Mouse (Mus musculus): ENCODE measurements around the gene Socs4. TPM values are rescaled to one million over a fixed set of nuclear protein-coding genes. Genes with fewer than 3 reads are reported as not detected.

Gene Socs4
- polyA plus RNA-seq, 1 experiment from 2014 or later = 5.8 TPM

DNA sequence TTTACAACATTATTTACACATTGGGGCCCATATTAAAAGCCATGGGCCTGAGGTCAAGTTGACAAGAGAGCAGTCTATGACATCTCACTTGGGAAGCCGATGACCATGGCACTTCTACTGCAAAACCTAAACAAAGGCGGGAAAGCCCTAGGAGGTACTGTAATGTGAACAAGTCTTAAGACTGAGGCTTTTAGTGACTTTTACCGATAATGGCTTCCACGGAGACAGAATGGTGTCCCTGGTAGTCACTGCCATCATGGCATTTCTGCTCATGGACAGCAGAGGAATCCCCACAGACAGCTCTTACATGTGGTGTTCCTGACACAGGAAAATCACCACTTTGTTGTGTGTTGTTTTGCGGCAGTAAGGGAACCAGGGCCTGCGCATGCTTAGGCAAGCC lies 35.7 kb upstream of the Socs4 start:
- Histone ChIP-seq H3K27ac (ENCODE audit: low read depth, low read length) (no peak overlapping the region), H3K36me3 (ENCODE audit: control insufficient read depth, insufficient read depth, low read length) (peaks cover 5% of the 10 kb centered on the region; the same call in 1 of the 2 replicates), H3K4me2 (no peak overlapping the region), H3K4me1 (ENCODE audit: control insufficient read depth, insufficient read depth, low read length) (no peaks in the 10 kb centered on the region), H3K27me3 (ENCODE audit: control insufficient read depth, insufficient read depth, low read length) (no peaks in the 10 kb centered on the region), H3K4me3 (ENCODE audit: low read depth, low read length) (no peak overlapping the region), H3K9me3 (ENCODE audit: control insufficient read depth, low read length) (no peaks in the 10 kb centered on the region), H3K9ac (ENCODE audit: low read length) (no peak overlapping the region)
- ATAC-seq (ENCODE audit: low FRiP score) = no peak
- WGBS = 92% methylated on average over 6 of the region's 6 CpGs
- DNase-seq (ENCODE audit: low spot score, missing footprints) = peak; percentile 61

DNA sequence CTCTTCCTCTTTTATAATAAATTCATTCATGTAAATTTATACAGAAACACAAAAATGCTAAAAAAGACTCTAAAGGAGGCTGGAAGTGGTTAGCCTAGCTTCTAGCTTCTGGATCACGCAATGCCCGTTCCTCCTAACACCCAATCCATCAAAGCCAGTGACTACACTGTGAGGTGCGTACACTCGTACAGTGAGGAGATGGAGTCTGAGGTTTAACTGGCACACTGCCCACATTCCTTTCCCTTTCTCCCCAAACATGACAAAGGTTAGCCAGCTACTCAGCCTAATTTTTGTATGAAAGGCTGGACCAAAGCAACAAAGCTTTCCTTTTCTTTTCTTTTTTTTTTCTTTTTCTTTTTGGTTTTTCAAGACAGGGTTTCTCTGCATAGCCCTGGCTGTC lies 34.0 kb upstream of the Socs4 start:
- H3K9me3 ChIP-seq (ENCODE audit: control insufficient read depth, low read length) = no peaks in the 10 kb centered on the region
- no peaks in the 10 kb centered on the region for H3K27me3 ChIP-seq (ENCODE audit: control insufficient read depth, insufficient read depth, low read length)
- WGBS = 92% methylated on average over 4 of the region's 4 CpGs

DNA sequence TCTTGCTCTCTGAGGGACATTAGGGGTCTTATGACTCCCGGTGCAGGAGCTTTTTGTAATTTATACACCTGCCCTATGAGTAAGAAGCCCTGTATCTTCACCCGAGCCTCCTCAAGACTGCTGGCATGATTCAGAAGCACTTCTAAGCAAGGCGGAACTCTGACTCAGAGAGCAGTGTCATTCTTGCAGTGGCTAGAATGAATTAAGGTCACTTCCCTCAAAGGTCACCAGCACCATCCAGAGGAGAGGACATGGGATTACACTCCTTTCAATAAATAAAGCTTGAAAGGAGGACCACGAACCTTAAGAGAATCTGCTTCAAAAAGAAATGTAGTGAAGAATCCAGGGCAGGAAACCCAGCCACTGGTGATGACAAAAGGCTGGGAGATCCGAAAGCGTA lies 26.9 kb upstream of the Socs4 start:
- no peak for DNase-seq (ENCODE audit: low spot score, missing footprints)
- Histone ChIP-seq H3K4me2 (no peak overlapping the region), H3K9me3 (ENCODE audit: control insufficient read depth, low read length) (no peaks in the 10 kb centered on the region), H3K36me3 (ENCODE audit: control insufficient read depth, insufficient read depth, low read length) (peaks cover under 1% of the 10 kb centered on the region; the same call in 1 of the 2 replicates), H3K27ac (ENCODE audit: low read depth, low read length) (no peak overlapping the region), H3K9ac (ENCODE audit: low read length) (no peak overlapping the region), H3K4me1 (ENCODE audit: control insufficient read depth, insufficient read depth, low read length) (no peaks in the 10 kb centered on the region), H3K4me3 (ENCODE audit: low read depth, low read length) (no peak overlapping the region), H3K27me3 (ENCODE audit: control insufficient read depth, insufficient read depth, low read length) (no peaks in the 10 kb centered on the region)
- 88% methylated on average over 6 of the region's 6 CpGs for WGBS
- ATAC-seq (ENCODE audit: low FRiP score) = no peak

More for the DNA sequence above, 34.0 kb upstream of the Socs4 start:
- H3K4me1 ChIP-seq (ENCODE audit: control insufficient read depth, insufficient read depth, low read length) = no peaks in the 10 kb centered on the region
- DNase-seq (ENCODE audit: low spot score, missing footprints) = peak; percentile 53
- H3K27ac ChIP-seq (ENCODE audit: low read depth, low read length) = no peak overlapping the region
- H3K4me2 ChIP-seq = no peak overlapping the region
- ATAC-seq (ENCODE audit: low FRiP score) = no peak
- H3K36me3 ChIP-seq (ENCODE audit: control insufficient read depth, insufficient read depth, low read length) = peaks cover 5% of the 10 kb centered on the region; the same call in 1 of the 2 replicates
- no peak overlapping the region for H3K4me3 ChIP-seq (ENCODE audit: low read depth, low read length)
- H3K9ac ChIP-seq (ENCODE audit: low read length) = no peak overlapping the region

DNA sequence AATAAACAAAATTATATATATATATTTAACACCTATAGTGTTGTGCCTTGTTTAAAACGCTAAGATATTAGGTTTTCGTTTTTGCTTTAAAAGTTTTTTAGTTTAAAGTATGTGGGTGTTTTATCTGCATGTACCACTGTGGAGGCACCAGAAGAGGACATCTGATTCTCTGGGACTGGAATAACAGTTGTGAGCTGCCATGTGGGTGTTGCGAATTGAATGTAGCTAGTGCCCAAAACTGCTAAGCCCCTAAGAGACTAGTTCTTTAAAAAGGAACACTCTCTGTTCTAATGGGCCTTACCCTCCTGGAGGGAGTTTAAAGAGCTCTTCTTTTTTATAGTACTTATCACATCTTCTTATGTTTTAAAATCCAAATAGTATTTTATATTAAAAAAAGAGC lies 11.9 kb upstream of the Socs4 start:
- Histone ChIP-seq H3K27me3 (ENCODE audit: control insufficient read depth, insufficient read depth, low read length) (no peaks in the 10 kb centered on the region), H3K4me3 (ENCODE audit: low read depth, low read length) (no peak overlapping the region), H3K9ac (ENCODE audit: low read length) (no peak overlapping the region), H3K4me2 (no peak overlapping the region), H3K4me1 (ENCODE audit: control insufficient read depth, insufficient read depth, low read length) (no peaks in the 10 kb centered on the region), H3K9me3 (ENCODE audit: control insufficient read depth, low read length) (no peaks in the 10 kb centered on the region), H3K27ac (ENCODE audit: low read depth, low read length) (no peak overlapping the region), H3K36me3 (ENCODE audit: control insufficient read depth, insufficient read depth, low read length) (peaks cover 16% of the 10 kb centered on the region; the same call in 1 of the 2 replicates)
- ATAC-seq (ENCODE audit: low FRiP score) (no peak), DNase-seq (ENCODE audit: low spot score, missing footprints) (no peak)
- 96% methylated on average over 3 of the region's 3 CpGs for WGBS

DNA sequence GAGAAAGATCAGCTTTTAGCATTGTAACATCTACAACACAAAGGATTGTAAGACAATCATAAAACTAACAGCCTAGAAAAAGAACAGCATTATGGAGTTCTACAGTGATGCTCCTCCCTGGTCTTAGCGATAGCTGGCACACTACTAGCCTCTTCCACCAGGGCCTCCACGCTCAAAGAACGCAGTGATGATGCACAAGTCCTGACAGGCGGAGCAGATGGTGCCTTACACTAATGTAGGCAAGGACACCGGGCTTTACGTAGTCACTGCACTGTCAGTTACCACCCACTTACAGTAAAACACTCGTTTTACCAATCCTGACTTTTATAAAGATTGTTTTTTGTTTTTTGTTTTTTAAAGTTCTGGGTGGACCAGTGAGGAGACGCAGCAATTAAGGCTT lies 10.9 kb upstream of the Socs4 start:
- H3K9ac ChIP-seq (ENCODE audit: low read length) = no peak overlapping the region
- ATAC-seq (ENCODE audit: low FRiP score) (no peak), DNase-seq (ENCODE audit: low spot score, missing footprints) (no peak)
- 93% methylated on average over 8 of the region's 8 CpGs for WGBS
- no peak overlapping the region for H3K27ac ChIP-seq (ENCODE audit: low read depth, low read length)
- H3K4me2 ChIP-seq = no peak overlapping the region
- H3K4me3 ChIP-seq (ENCODE audit: low read depth, low read length) = no peak overlapping the region
- no peaks in the 10 kb centered on the region for H3K4me1 ChIP-seq (ENCODE audit: control insufficient read depth, insufficient read depth, low read length)
- H3K36me3 ChIP-seq (ENCODE audit: control insufficient read depth, insufficient read depth, low read length) = peaks cover 18% of the 10 kb centered on the region; the same call in 1 of the 2 replicates
- H3K27me3 ChIP-seq (ENCODE audit: control insufficient read depth, insufficient read depth, low read length) = no peaks in the 10 kb centered on the region
- H3K9me3 ChIP-seq (ENCODE audit: control insufficient read depth, low read length) = no peaks in the 10 kb centered on the region

DNA sequence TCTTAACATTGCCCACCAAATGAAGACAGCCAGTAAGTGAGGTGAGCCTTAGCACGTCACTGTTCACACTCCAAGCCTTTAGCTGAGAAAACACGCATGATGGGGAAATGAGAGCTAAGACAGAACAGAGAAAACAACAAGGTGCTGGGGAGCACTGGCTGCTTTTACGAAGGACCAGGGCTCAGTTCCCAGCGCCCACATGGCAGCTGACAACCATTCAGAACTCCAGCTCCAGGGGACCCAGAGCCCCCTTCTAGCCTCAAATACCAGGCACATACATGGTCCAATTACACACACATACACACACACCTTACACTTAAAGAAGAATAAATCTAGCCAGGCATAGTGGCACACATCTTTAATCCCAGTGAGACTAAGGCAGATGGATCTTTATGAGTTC lies 7.7 kb upstream of the Socs4 start:
- 93% methylated on average over 4 of the region's 4 CpGs for WGBS
- H3K36me3 ChIP-seq (ENCODE audit: control insufficient read depth, insufficient read depth, low read length) = peaks cover 19% of the 10 kb centered on the region; the same call in 1 of the 2 replicates
- H3K4me3 ChIP-seq (ENCODE audit: low read depth, low read length) = no peak overlapping the region
- H3K27me3 ChIP-seq (ENCODE audit: control insufficient read depth, insufficient read depth, low read length) = no peaks in the 10 kb centered on the region
- H3K9me3 ChIP-seq (ENCODE audit: control insufficient read depth, low read length) = no peaks in the 10 kb centered on the region
- no peak overlapping the region for H3K9ac ChIP-seq (ENCODE audit: low read length)
- H3K27ac ChIP-seq (ENCODE audit: low read depth, low read length) = no peak overlapping the region
- DNase-seq (ENCODE audit: low spot score, missing footprints) (peak; percentile 56), ATAC-seq (ENCODE audit: low FRiP score) (no peak)
- H3K4me2 ChIP-seq = no peak overlapping the region
- H3K4me1 ChIP-seq (ENCODE audit: control insufficient read depth, insufficient read depth, low read length) = no peaks in the 10 kb centered on the region

DNA sequence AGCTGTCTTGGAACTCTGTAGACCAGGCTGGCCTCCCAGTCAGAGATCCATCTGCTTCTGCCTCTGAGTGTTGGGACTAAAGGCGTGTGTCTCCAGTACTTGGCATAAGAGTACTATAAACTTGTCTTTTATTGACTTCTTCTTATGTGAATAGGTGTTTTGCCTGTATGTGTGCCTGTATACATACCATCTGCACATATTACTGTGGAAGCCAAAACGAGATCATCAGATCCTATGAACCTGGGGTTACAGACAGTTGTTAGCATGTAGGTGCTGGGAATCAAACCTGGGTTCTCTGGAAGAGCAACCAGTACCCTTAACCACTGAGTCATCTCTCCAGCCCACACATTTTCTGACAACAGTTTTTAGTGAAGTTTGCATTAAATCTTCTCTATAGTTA lies 7.0 kb upstream of the Socs4 start:
- 88% methylated on average over 2 of the region's 2 CpGs for WGBS
- DNase-seq (ENCODE audit: low spot score, missing footprints) (peak; percentile 64), ATAC-seq (ENCODE audit: low FRiP score) (no peak)
- Histone ChIP-seq H3K27ac (ENCODE audit: low read depth, low read length) (no peak overlapping the region), H3K36me3 (ENCODE audit: control insufficient read depth, insufficient read depth, low read length) (peaks cover 19% of the 10 kb centered on the region; the same call in 1 of the 2 replicates), H3K4me1 (ENCODE audit: control insufficient read depth, insufficient read depth, low read length) (no peaks in the 10 kb centered on the region), H3K27me3 (ENCODE audit: control insufficient read depth, insufficient read depth, low read length) (no peaks in the 10 kb centered on the region), H3K4me3 (ENCODE audit: low read depth, low read length) (no peak overlapping the region), H3K9me3 (ENCODE audit: control insufficient read depth, low read length) (no peaks in the 10 kb centered on the region), H3K9ac (ENCODE audit: low read length) (no peak overlapping the region), H3K4me2 (no peak overlapping the region)

DNA sequence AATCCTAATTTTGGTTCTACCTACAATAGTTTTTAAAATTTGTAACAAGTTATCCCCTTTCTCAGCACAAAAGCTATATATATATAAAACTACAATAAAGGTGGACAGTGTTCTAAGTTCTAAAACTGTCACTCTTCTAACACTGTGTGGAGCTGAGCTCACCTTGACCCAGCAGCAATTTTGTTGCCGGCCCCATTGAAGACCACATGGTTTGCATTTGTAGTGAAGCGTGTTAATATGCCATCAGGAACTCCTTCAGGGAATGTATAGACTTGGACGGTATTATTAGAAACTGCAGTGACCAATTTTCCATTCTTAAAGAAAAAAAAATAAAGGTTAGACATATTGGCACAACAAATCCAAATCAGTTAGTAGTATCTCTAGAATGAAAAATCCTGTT lies 3.0 kb upstream of the Socs4 start:
- ATAC-seq (ENCODE audit: low FRiP score) = no peak
- peak; percentile 80 for DNase-seq (ENCODE audit: low spot score, missing footprints)
- Histone ChIP-seq H3K27me3 (ENCODE audit: control insufficient read depth, insufficient read depth, low read length) (no peaks in the 10 kb centered on the region), H3K4me2 (no peak overlapping the region), H3K4me1 (ENCODE audit: control insufficient read depth, insufficient read depth, low read length) (peaks cover 3% of the 10 kb centered on the region), H3K36me3 (ENCODE audit: control insufficient read depth, insufficient read depth, low read length) (peaks cover 13% of the 10 kb centered on the region; the same call in 1 of the 2 replicates), H3K9ac (ENCODE audit: low read length) (no peak overlapping the region), H3K27ac (ENCODE audit: low read depth, low read length) (no peak overlapping the region), H3K4me3 (ENCODE audit: low read depth, low read length) (no peak overlapping the region), H3K9me3 (ENCODE audit: control insufficient read depth, low read length) (no peaks in the 10 kb centered on the region)
- 90% methylated on average over 3 of the region's 3 CpGs for WGBS

DNA sequence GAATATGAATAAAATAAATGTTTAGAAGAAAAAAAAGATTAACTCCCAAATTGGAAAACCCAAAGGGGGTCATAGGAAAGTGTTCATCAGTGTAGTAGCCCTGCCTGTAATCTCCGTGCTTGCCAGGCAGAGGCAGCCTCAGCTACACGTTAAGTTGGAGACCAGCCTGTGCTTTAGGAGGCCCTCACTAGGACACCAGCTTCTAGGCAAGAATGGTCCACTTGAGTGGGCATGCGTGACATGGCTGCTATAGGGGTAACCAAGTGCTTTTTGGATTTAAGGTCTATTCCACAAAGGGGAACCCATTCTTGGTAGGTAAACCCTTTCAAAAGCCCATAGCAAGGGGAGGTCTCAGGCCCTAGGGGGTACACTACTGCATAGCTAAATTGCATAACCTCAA lies 1.3 kb upstream of the Socs4 start:
- Histone ChIP-seq H3K27ac (ENCODE audit: low read depth, low read length) (no peak overlapping the region), H3K36me3 (ENCODE audit: control insufficient read depth, insufficient read depth, low read length) (peaks cover 2% of the 10 kb centered on the region; the same call in 1 of the 2 replicates), H3K9me3 (ENCODE audit: control insufficient read depth, low read length) (no peaks in the 10 kb centered on the region), H3K27me3 (ENCODE audit: control insufficient read depth, insufficient read depth, low read length) (no peaks in the 10 kb centered on the region), H3K4me3 (ENCODE audit: low read depth, low read length) (peak overlapping the region; percentile 67), H3K4me2 (peak overlapping the region; percentile 65), H3K4me1 (ENCODE audit: control insufficient read depth, insufficient read depth, low read length) (peaks cover 3% of the 10 kb centered on the region), H3K9ac (ENCODE audit: low read length) (no peak overlapping the region)
- ATAC-seq (ENCODE audit: low FRiP score) = no peak
- peak; percentile 87 for DNase-seq (ENCODE audit: low spot score, missing footprints)
- WGBS = 35% methylated on average over 3 of the region's 3 CpGs

All from midbrain, embryonic 11.5 days (tissue).